Mouse (Mus musculus) ovary, postnatal 36 days (tissue): ENCODE data around the gene Gm11756.
"Not testable (repeated sequence)": the region's sequence is repeated elsewhere in the genome, so short reads cannot be mapped to it uniquely, and the experiment has no call there.

Experiments
- DNase-seq: peaks from one replicate; pipeline ENCODE4 v3.0.0; 2022; ENCODE audit warnings: low spot score, mixed read lengths

Gm11756 gene

DNA sequence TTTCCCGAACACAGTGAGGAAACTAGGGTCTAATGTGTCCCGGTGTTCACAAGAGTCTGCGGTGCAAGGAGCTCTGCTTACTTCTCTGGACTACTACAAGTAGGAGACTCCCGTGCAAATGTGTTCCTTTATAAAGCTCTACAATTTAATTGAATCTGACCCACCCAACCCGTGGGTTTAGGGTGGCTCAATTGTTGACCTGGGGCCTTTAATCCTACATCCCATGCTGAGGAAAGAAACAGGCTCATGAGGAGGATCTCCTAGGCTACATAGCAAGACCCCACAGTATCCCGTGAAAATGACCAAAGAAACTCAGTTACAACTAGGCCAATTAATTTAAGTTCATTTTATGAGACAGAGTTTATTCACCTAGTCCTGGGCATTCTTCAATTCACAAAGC is at the start of gene Gm11756:
Gm11756 (minus strand) TSS at position 101 of the 400 bp plus-strand sequence.
- DNase-seq, result not testable (repeated sequence)

DNA sequence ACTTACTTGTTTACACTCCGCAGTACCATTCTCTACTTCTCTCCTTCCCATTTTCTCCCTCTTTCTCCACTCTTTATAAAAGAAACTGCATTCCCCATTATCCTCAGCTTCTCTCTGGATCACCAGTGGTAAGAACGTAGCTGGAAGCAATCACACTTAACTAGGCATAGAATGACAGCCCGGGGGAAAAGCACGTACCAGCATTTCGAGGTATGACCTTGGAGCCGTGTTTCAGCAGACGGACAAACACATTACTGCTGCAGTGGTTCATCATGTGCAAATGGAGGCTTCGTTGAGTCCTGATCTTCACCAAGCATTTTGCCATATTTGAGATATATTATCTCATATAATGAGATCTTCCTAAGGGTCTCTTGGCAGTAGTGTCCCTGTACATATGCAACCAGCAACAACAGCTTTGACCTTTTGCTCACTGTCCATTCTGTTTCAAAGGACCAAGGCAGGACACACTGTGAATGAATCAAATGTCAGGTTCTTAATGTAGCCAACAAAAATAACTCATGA is 29.9 kb upstream of the Gm11756 start, which contains the start of gene 2310002L09Rik:
2310002L09Rik (minus strand) TSS at position 472 of the 522 bp plus-strand sequence.
- DNase-seq, result no peak

DNA sequence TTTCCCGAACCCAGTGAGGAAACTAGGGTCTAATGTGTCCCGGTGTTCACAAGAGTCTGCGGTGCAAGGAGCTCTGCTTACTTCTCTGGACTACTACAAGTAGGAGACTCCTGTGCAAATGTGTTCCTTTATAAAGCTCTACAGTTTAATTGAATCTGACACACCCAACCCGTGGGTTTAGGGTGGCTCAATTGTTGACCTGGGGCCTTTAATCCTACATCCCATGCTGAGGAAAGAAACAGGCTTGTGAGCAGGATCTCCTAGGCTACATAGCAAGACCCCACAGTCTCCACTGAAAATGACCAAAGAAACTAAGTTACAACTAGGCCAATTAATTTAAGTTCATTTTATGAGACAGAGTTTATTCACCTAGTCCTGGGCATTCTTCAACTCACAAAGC is 14.7 kb downstream of the Gm11756 start, which contains the start of gene Gm13871:
Gm13871 (minus strand) TSS at position 101 of the 400 bp plus-strand sequence.
- not testable (repeated sequence) for DNase-seq

DNA sequence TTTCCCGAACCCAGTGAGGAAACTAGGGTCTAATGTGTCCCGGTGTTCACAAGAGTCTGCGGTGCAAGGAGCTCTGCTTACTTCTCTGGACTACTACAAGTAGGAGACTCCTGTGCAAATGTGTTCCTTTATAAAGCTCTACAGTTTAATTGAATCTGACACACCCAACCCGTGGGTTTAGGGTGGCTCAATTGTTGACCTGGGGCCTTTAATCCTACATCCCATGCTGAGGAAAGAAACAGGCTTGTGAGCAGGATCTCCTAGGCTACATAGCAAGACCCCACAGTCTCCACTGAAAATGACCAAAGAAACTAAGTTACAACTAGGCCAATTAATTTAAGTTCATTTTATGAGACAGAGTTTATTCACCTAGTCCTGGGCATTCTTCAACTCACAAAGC is 29.5 kb downstream of the Gm11756 start, which contains the start of gene Gm11757:
Gm11757 (minus strand) TSS at position 101 of the 400 bp plus-strand sequence.
- DNase-seq, result not testable (repeated sequence)

DNA sequence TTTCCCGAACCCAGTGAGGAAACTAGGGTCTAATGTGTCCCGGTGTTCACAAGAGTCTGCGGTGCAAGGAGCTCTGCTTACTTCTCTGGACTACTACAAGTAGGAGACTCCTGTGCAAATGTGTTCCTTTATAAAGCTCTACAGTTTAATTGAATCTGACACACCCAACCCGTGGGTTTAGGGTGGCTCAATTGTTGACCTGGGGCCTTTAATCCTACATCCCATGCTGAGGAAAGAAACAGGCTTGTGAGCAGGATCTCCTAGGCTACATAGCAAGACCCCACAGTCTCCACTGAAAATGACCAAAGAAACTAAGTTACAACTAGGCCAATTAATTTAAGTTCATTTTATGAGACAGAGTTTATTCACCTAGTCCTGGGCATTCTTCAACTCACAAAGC is 44.4 kb downstream of the Gm11756 start, which contains the start of gene Gm11758:
Gm11758 (minus strand) TSS at position 101 of the 400 bp plus-strand sequence.
- DNase-seq, result not testable (repeated sequence)
